25 mouse cellular contexts compared by ENCODE assay signal in the genomic region with DNA sequence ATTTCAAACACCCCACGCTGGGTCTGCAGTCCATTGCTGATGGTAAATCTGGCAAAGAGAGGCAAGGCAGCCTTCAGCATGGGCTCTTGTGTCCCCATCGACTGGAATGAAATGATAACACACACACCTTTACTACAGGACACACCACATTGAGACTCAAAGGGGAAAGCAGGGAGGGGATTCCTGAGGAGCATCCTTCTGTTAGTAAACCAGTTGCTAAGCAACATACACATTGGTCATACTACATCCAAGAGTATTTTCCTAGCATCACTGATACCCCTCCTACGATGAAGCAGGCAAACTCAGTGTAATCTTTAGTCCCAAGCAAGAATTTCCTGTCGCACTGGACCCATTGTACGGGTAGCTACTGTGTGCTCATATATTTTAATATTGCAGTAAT. TPM values are rescaled to one million over a fixed set of nuclear protein-coding genes. Genes with fewer than 3 reads are reported as not detected.
DNase-seq lines count a peak whose midpoint lies in the region; ATAC-seq lines count a peak whose summit lies in the region.
"Had no signal": no experiment of that assay in that cellular context is flagged by ENCODE, and none has a peak within 500 bp of the region (broad histone marks: within the 10 kb centered on the region; RNA-seq: fewer than 3 reads in every experiment).

No protein-coding gene starts in this region.

- no peaks in the 10 kb centered on the region for H3K36me3 ChIP-seq in forebrain, embryonic 16.5 days (ENCODE audit: control insufficient read depth, insufficient read depth)
- H3K36me3 ChIP-seq in forebrain, embryonic 10.5 days (replicated peaks): peaks cover 12% of the 10 kb centered on the region
- H3K36me3 ChIP-seq in heart, embryonic 10.5 days: peaks cover 42% of the 10 kb centered on the region
- H3K36me3 ChIP-seq in heart, embryonic 11.5 days (ENCODE audit: control insufficient read depth, insufficient read depth, low read length): peaks cover 2% of the 10 kb centered on the region; the same call in 1 of the 2 replicates
- no peaks in the 10 kb centered on the region for H3K36me3 ChIP-seq in midbrain, embryonic 16.5 days (ENCODE audit: control insufficient read depth, insufficient read depth, low read length)
- H3K36me3 ChIP-seq in midbrain, embryonic 15.5 days (replicated peaks): no peaks in the 10 kb centered on the region
- H3K36me3 ChIP-seq: G1E; hindbrain, embryonic 12.5 days; intestine, embryonic 15.5 days had no signal

- H3K4me3 ChIP-seq in forebrain, embryonic 16.5 days (replicated peaks; ENCODE audit: low read length): no peak overlapping the region
- no peak overlapping the region for H3K4me3 ChIP-seq in forebrain, embryonic 10.5 days
- no peak overlapping the region for H3K4me3 ChIP-seq in heart, embryonic 10.5 days
- H3K4me3 ChIP-seq in heart, embryonic 11.5 days (ENCODE audit: low read depth, low read length): no peak overlapping the region
- no peak overlapping the region for H3K4me3 ChIP-seq in midbrain, embryonic 16.5 days (ENCODE audit: low read depth, low read length)
- H3K4me3 ChIP-seq in midbrain, embryonic 15.5 days: no peak overlapping the region
- H3K4me3 ChIP-seq: heart, embryonic 13.5 days; hindbrain, embryonic 12.5 days; intestine, embryonic 15.5 days had no signal

- H3K9ac ChIP-seq in forebrain, embryonic 16.5 days (replicated peaks; ENCODE audit: low read depth, low read length): no peak overlapping the region
- H3K9ac ChIP-seq in heart, embryonic 11.5 days (ENCODE audit: low read depth, low read length): no peak overlapping the region
- H3K9ac ChIP-seq in midbrain, embryonic 16.5 days (ENCODE audit: low read depth, low read length): no peak overlapping the region
- no peak overlapping the region for H3K9ac ChIP-seq in midbrain, embryonic 15.5 days
- H3K9ac ChIP-seq: heart, embryonic 13.5 days; hindbrain, embryonic 12.5 days; intestine, embryonic 15.5 days had no signal

- ATAC-seq in forebrain, embryonic 16.5 days: 0 out of 2 replicates have a peak, but pooled peaks have one; percentile 19
- ATAC-seq in heart, embryonic 11.5 days (replicated peaks; ENCODE audit: insufficient number of reproducible peaks, low FRiP score, low TSS enrichment): no peak
- 0 out of 2 replicates have a peak, but pooled peaks have one; percentile 60 for ATAC-seq in midbrain, embryonic 16.5 days
- no peak for ATAC-seq in midbrain, embryonic 15.5 days (replicated peaks)
- ATAC-seq: intestine, embryonic 15.5 days; Patski had no signal

- no peaks in the 10 kb centered on the region for H3K27me3 ChIP-seq in forebrain, embryonic 16.5 days (replicated peaks; ENCODE audit: control insufficient read depth, insufficient read depth, low read length)
- H3K27me3 ChIP-seq in forebrain, embryonic 10.5 days (ENCODE audit: poor library complexity, severe bottlenecking): no peaks in the 10 kb centered on the region
- H3K27me3 ChIP-seq in heart, embryonic 10.5 days (ENCODE audit: insufficient read depth, poor library complexity, severe bottlenecking): no peaks in the 10 kb centered on the region
- no peaks in the 10 kb centered on the region for H3K27me3 ChIP-seq in heart, embryonic 11.5 days (ENCODE audit: control insufficient read depth, insufficient read depth, low read length)
- no peaks in the 10 kb centered on the region for H3K27me3 ChIP-seq in midbrain, embryonic 16.5 days (ENCODE audit: control insufficient read depth, insufficient read depth, low read depth, low read length)
- H3K27me3 ChIP-seq in midbrain, embryonic 15.5 days (replicated peaks): no peaks in the 10 kb centered on the region
- H3K27me3 ChIP-seq: CH12.LX; heart, embryonic 13.5 days; hindbrain, embryonic 12.5 days; intestine, embryonic 15.5 days; Patski had no signal

- H3K27ac ChIP-seq in forebrain, embryonic 16.5 days (ENCODE audit: low read length): no peak overlapping the region
- no peak overlapping the region for H3K27ac ChIP-seq in forebrain, embryonic 10.5 days
- H3K27ac ChIP-seq in heart, embryonic 10.5 days: no peak overlapping the region
- H3K27ac ChIP-seq in heart, embryonic 11.5 days (ENCODE audit: low read depth, low read length): no peak overlapping the region
- no peak overlapping the region for H3K27ac ChIP-seq in midbrain, embryonic 16.5 days (ENCODE audit: low read length)
- H3K27ac ChIP-seq in midbrain, embryonic 15.5 days: no peak overlapping the region
- H3K27ac ChIP-seq: heart, embryonic 13.5 days; hindbrain, embryonic 12.5 days; intestine, embryonic 15.5 days had no signal

- H3K9me3 ChIP-seq in forebrain, embryonic 16.5 days (ENCODE audit: control insufficient read depth, low read length): no peaks in the 10 kb centered on the region
- H3K9me3 ChIP-seq in forebrain, embryonic 10.5 days: no peaks in the 10 kb centered on the region
- H3K9me3 ChIP-seq in heart, embryonic 10.5 days: no peaks in the 10 kb centered on the region
- H3K9me3 ChIP-seq in heart, embryonic 11.5 days (replicated peaks; ENCODE audit: control insufficient read depth, low read length): no peaks in the 10 kb centered on the region
- H3K9me3 ChIP-seq in midbrain, embryonic 16.5 days (replicated peaks; ENCODE audit: control insufficient read depth, low read length, poor library complexity, severe bottlenecking): no peaks in the 10 kb centered on the region
- no peaks in the 10 kb centered on the region for H3K9me3 ChIP-seq in midbrain, embryonic 15.5 days
- H3K9me3 ChIP-seq: heart, embryonic 13.5 days; hindbrain, embryonic 12.5 days; intestine, embryonic 15.5 days had no signal

- H3K4me2 ChIP-seq in forebrain, embryonic 16.5 days (ENCODE audit: low read length): no peak overlapping the region
- H3K4me2 ChIP-seq in heart, embryonic 11.5 days: no peak overlapping the region
- no peak overlapping the region for H3K4me2 ChIP-seq in midbrain, embryonic 16.5 days (ENCODE audit: low read length)
- H3K4me2 ChIP-seq in midbrain, embryonic 15.5 days: no peak overlapping the region
- H3K4me2 ChIP-seq: heart, embryonic 13.5 days; hindbrain, embryonic 12.5 days; intestine, embryonic 15.5 days had no signal

- H3K4me1 ChIP-seq in forebrain, embryonic 16.5 days (replicated peaks; ENCODE audit: control insufficient read depth, insufficient read depth, low read length): peaks cover 8% of the 10 kb centered on the region
- H3K4me1 ChIP-seq in forebrain, embryonic 10.5 days: no peaks in the 10 kb centered on the region
- no peaks in the 10 kb centered on the region for H3K4me1 ChIP-seq in heart, embryonic 10.5 days
- H3K4me1 ChIP-seq in heart, embryonic 11.5 days (ENCODE audit: control insufficient read depth, insufficient read depth, low read length): no peaks in the 10 kb centered on the region
- H3K4me1 ChIP-seq in midbrain, embryonic 16.5 days (ENCODE audit: control insufficient read depth, insufficient read depth, low read length): no peaks in the 10 kb centered on the region
- H3K4me1 ChIP-seq in midbrain, embryonic 15.5 days: 0 out of 2 replicates have a peak, but pooled peaks cover 3% of the 10 kb centered on the region
- H3K4me1 ChIP-seq: heart, embryonic 13.5 days; intestine, embryonic 15.5 days had no signal

- DNase-seq in forebrain, embryonic 10.5 days (ENCODE audit: extremely low spot score, low spot score): no peak
- DNase-seq in heart, embryonic 10.5 days (ENCODE audit: low spot score): peak; percentile 56
- DNase-seq: adrenal gland, postnatal 10 days; adrenal gland, postnatal 36 days; B cell, adult 2 months; cerebellum, adult 18-20 months; cerebellum, adult 9-10 months; cerebellum, postnatal 14 days; gastrocnemius, postnatal 10 days; gastrocnemius, postnatal 36 days; heart, postnatal 14 days; kidney, adult 11 months; kidney, adult 8-10 months had no signal

- 89% methylated on average over 5 of the region's 5 CpGs for WGBS in forebrain, embryonic 16.5 days
- WGBS in forebrain, embryonic 10.5 days: 91% methylated on average over 5 of the region's 5 CpGs
- WGBS in heart, embryonic 10.5 days: 85% methylated on average over 5 of the region's 5 CpGs
- 83% methylated on average over 5 of the region's 5 CpGs for whole genome bisulfite sequencing in heart, embryonic 11.5 days (ENCODE audit: insufficient replicate concordance)
- WGBS in midbrain, embryonic 16.5 days: 83% methylated on average over 5 of the region's 5 CpGs
- 85% methylated on average over 5 of the region's 5 CpGs for WGBS in midbrain, embryonic 15.5 days

RNA-seq across cellular contexts. Expression of a gene that starts 55.7 kb away (rescaled TPM):
- not detected in 2 replicates for polyA plus RNA-seq in forebrain, embryonic 16.5 days (2015; fragmentation: Nextera tagmentation; extraction: Ambion mirVana)
- not detected in 2 replicates for polyA plus RNA-seq in forebrain, embryonic 10.5 days (2016; fragmentation: Nextera tagmentation; extraction: Ambion mirVana)
- polyA plus RNA-seq in heart, embryonic 10.5 days (2016; fragmentation: Nextera tagmentation; extraction: Ambion mirVana): not detected in 2 replicates
- polyA plus RNA-seq in heart, embryonic 11.5 days (2014; fragmentation: Nextera tagmentation; extraction: Ambion mirVana): not detected in 2 replicates
- not detected in 2 replicates for polyA plus RNA-seq in midbrain, embryonic 16.5 days (2015; fragmentation: Nextera tagmentation; extraction: Ambion mirVana)
- polyA plus RNA-seq in midbrain, embryonic 15.5 days (2015; fragmentation: Nextera tagmentation; extraction: Ambion mirVana): not detected in 2 replicates
- polyA plus RNA-seq: forebrain, embryonic 11.5 days; G1E; heart, embryonic 16.5 days; hindbrain, embryonic 12.5 days; Patski had no signal

Comparison
In these comparisons a context has a peak if more than half of its experiments do, and no peak if none do; other contexts are left out.
1. ATAC-seq: peak in forebrain, embryonic 16.5 days (single experiment) and midbrain, embryonic 16.5 days (single experiment); none in heart, embryonic 11.5 days (single experiment) and midbrain, embryonic 15.5 days (single experiment).